Comparison of ENCODE assay signal across 9 mouse cellular contexts in the genomic region with DNA sequence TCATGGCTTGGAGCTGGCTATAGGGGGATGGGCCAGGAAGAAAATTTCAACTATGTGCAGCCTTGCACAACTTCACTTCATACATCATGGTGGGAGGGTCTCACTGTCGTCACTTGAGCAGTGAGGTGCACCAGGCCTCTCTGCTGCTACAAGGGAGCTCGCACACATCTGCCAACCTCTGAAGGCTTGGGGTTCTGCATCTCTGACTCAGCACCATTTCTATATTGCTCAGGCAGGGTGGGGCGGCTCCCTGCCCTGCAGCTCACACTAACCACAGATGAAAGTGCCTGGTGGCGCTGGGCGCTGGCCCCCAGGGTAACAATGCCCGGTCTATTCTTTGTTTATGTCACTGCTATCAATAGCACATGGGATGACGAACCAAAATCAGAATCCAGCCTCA. TPM values are rescaled to one million over a fixed set of nuclear protein-coding genes. Genes with fewer than 3 reads are reported as not detected.
A peak's percentile ranks its signal among the peaks of the same experiment; 100 is the strongest.
DNase-seq lines count a peak whose midpoint lies in the region; ATAC-seq lines count a peak whose summit lies in the region.
"Had no signal": no experiment of that assay in that cellular context is flagged by ENCODE, and none has a peak within 500 bp of the region (broad histone marks: within the 10 kb centered on the region; RNA-seq: fewer than 3 reads in every experiment).

No protein-coding gene starts in this region.

- peaks cover 4% of the 10 kb centered on the region; the same call in 1 of the 2 replicates for H3K4me1 ChIP-seq in hindbrain, embryonic 16.5 days (ENCODE audit: control insufficient read depth, insufficient read depth, low read depth, low read length)
- no peaks in the 10 kb centered on the region for H3K4me1 ChIP-seq in hindbrain, embryonic 14.5 days (replicated peaks; ENCODE audit: control insufficient read depth, insufficient read depth, low read length)

- H3K27ac ChIP-seq in hindbrain, embryonic 16.5 days (ENCODE audit: low read depth, low read length) = no peak overlapping the region; the same call in 1 of the 2 replicates
- no peak overlapping the region for H3K27ac ChIP-seq in hindbrain, embryonic 14.5 days

- H3K27me3 ChIP-seq in hindbrain, embryonic 16.5 days (replicated peaks; ENCODE audit: control insufficient read depth, insufficient read depth, low read length) = no peaks in the 10 kb centered on the region
- H3K27me3 ChIP-seq in hindbrain, embryonic 14.5 days (ENCODE audit: control insufficient read depth, insufficient read depth, low read length) = no peaks in the 10 kb centered on the region

- H3K9me3 ChIP-seq in hindbrain, embryonic 16.5 days (ENCODE audit: control insufficient read depth, low read length) = no peaks in the 10 kb centered on the region
- H3K9me3 ChIP-seq in hindbrain, embryonic 14.5 days (ENCODE audit: control insufficient read depth, low read length) = no peaks in the 10 kb centered on the region

- 86% methylated on average over 7 of the region's 7 CpGs for WGBS in hindbrain, embryonic 16.5 days
- WGBS in hindbrain, embryonic 14.5 days = 89% methylated on average over 7 of the region's 7 CpGs

- H3K4me3 ChIP-seq in hindbrain, embryonic 16.5 days (ENCODE audit: low read length) = no peak overlapping the region
- H3K4me3 ChIP-seq in hindbrain, embryonic 14.5 days (replicated peaks; ENCODE audit: low read length) = no peak overlapping the region

- no peaks in the 10 kb centered on the region for H3K36me3 ChIP-seq in hindbrain, embryonic 16.5 days (ENCODE audit: control insufficient read depth, insufficient read depth, low read length)
- H3K36me3 ChIP-seq in hindbrain, embryonic 14.5 days (replicated peaks; ENCODE audit: control insufficient read depth, insufficient read depth) = peaks cover 6% of the 10 kb centered on the region; the same call in 1 of the 2 replicates

- ATAC-seq in hindbrain, embryonic 16.5 days = peak; percentile 37; the same call in 1 of the 2 replicates
- ATAC-seq in hindbrain, embryonic 14.5 days (ENCODE audit: low FRiP score) = no peak
- ATAC-seq in hematopoietic stem cell, adult 5-6 weeks (replicated peaks in 1 of 2; ENCODE audit: insufficient read depth in 1 of 2, low FRiP score in 2 of 2, low TSS enrichment in 1 of 2, low read depth in 1 of 2, poor library complexity in 2 of 2, severe bottlenecking in 2 of 2) = peak; percentile 22 to 55; a peak in 2 of 4 replicates

- no peak for DNase-seq in hindbrain, embryonic 14.5 days (ENCODE audit: low spot score)
- DNase-seq in adipocyte (ENCODE audit: low spot score) = peak; percentile 61
- DNase-seq in lung, postnatal 14 days = peak; percentile 58
- no peak for DNase-seq in cerebellum, postnatal 36 days
- DNase-seq in spleen, postnatal 36 days (ENCODE audit: low spot score in 2 of 2) = no peak
- no peak for DNase-seq in urinary bladder, postnatal 10 days (ENCODE audit: low spot score)

- H3K4me2 ChIP-seq in hindbrain, embryonic 16.5 days (ENCODE audit: low read length) = no peak overlapping the region
- H3K4me2 ChIP-seq in hindbrain, embryonic 14.5 days (replicated peaks) = no peak overlapping the region

- no peak overlapping the region for H3K9ac ChIP-seq in hindbrain, embryonic 16.5 days (ENCODE audit: low read depth, low read length)
- no peak overlapping the region for H3K9ac ChIP-seq in hindbrain, embryonic 14.5 days

RNA-seq across cellular contexts. Expression of a gene that starts 19.0 kb away (rescaled TPM):
- 22.4 and 26.6 TPM in 2 replicates for polyA plus RNA-seq in hindbrain, embryonic 16.5 days (2015; fragmentation: Nextera tagmentation; extraction: Ambion mirVana)
- polyA plus RNA-seq in hindbrain, embryonic 14.5 days (2014; fragmentation: Nextera tagmentation; extraction: Ambion mirVana) = 22.2 and 24.2 TPM in 2 replicates
- total RNA-seq in hematopoietic stem cell, adult 5-6 weeks (2017) = 39.6 and 68.5 TPM in 2 replicates

RNA-seq across cellular contexts. Expression of a gene that starts 20.4 kb away (rescaled TPM):
- polyA plus RNA-seq in hindbrain, embryonic 16.5 days (2015; fragmentation: Nextera tagmentation; extraction: Ambion mirVana) = 22.2 and 23.4 TPM in 2 replicates
- polyA plus RNA-seq in hindbrain, embryonic 14.5 days (2014; fragmentation: Nextera tagmentation; extraction: Ambion mirVana) = 16.9 and 18.5 TPM in 2 replicates
- total RNA-seq in hematopoietic stem cell, adult 5-6 weeks (2017) = 0.25 TPM in 1 of 2 replicates, not detected in the other

RNA-seq across cellular contexts. Expression of a gene that starts 32.2 kb away (rescaled TPM):
- 94.0 and 117 TPM in 2 replicates for polyA plus RNA-seq in hindbrain, embryonic 16.5 days (2015; fragmentation: Nextera tagmentation; extraction: Ambion mirVana)
- 88.2 and 94.7 TPM in 2 replicates for polyA plus RNA-seq in hindbrain, embryonic 14.5 days (2014; fragmentation: Nextera tagmentation; extraction: Ambion mirVana)
- total RNA-seq in hematopoietic stem cell, adult 5-6 weeks (2017) = 121 and 154 TPM in 2 replicates

RNA-seq across cellular contexts. Expression of a gene that starts 40.9 kb away (rescaled TPM):
- not detected in 2 replicates for polyA plus RNA-seq in hindbrain, embryonic 16.5 days (2015; fragmentation: Nextera tagmentation; extraction: Ambion mirVana)
- polyA plus RNA-seq in hindbrain, embryonic 14.5 days (2014; fragmentation: Nextera tagmentation; extraction: Ambion mirVana) = not detected in 2 replicates
- not detected in 2 replicates for total RNA-seq in hematopoietic stem cell, adult 5-6 weeks (2017)
- total RNA-seq: left cerebral cortex, postnatal 25 days had no signal

RNA-seq across cellular contexts. Expression of a gene that starts 51.1 kb away (rescaled TPM):
- polyA plus RNA-seq in hindbrain, embryonic 16.5 days (2015; fragmentation: Nextera tagmentation; extraction: Ambion mirVana) = 10.0 and 10.2 TPM in 2 replicates
- 6.1 and 9.4 TPM in 2 replicates for polyA plus RNA-seq in hindbrain, embryonic 14.5 days (2014; fragmentation: Nextera tagmentation; extraction: Ambion mirVana)
- 2.4 and 2.6 TPM in 2 replicates for total RNA-seq in hematopoietic stem cell, adult 5-6 weeks (2017)

Comparison
In these comparisons a context has a peak if more than half of its experiments do, and no peak if none do; other contexts are left out.
1. DNase-seq: peak in adipocyte (single experiment) and lung, postnatal 14 days (single experiment); none in hindbrain, embryonic 14.5 days (single experiment), cerebellum, postnatal 36 days (0 of 2), spleen, postnatal 36 days (0 of 2) and urinary bladder, postnatal 10 days (single experiment).